Mouse (Mus musculus): ENCODE results near the gene Prelid3b.

Prelid3b gene

DNA sequence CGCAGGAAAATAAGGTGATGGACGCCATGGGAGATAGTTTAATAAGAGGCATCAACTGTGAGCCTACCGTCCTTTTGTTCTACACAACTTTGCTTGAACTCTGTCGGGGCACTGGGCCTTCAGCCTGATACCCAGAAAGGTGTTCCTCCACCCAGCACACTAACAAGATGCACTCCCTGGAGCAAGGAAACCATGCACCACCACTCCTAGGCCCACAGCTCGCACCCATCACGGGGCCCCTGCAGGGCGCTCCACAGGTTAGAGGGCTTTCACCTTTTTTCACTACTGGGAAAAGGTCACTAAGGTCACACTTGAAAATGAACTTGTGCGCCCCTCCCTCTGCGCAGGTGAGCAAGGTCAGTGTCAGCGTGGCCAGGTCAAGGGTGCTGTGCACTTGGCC, 9.5 kb downstream of the Prelid3b start:
- no peak for DNase-seq (ENCODE audit: low spot score)

DNA sequence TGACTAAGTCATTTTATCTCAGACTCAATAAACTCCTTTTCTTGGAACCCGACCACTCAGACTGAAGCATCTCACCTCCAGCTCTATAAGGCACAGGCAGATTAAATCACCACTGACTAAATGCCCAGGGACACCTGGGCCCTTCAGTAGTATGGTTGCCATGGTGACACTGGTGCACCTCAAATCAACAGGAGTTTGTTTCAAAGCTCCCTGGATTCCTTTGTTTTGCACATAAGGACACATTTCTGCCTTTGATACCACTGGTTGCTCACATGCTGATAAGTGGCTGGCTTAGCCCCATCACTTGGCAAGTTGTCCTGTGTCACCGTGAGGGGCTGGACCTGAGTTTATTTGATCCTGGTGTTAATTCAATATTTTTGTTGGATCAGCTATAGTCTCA, 13.5 kb downstream of the Prelid3b start:
- DNase-seq (ENCODE audit: low spot score) = no peak

DNA sequence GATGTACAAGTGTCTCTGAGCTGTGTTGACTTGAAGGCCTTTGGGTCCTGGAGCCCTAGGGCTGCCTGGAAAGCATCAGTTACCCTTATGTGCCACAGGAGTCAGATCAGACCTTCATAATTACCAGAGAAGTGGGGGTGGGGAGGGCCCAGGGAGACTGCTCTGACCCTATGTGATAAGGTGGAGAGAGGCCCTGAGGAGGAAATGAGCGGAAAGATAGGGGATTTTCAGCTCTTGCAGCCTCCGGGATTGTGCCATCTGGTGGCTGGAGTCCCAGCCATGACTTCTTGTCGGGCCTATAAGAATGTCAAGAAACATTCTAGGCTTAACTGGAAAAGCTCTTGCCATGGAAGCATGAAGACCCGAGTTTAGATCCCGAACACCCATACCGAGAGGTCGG, 19.2 kb downstream of the Prelid3b start:
- peak; percentile 62 for DNase-seq (ENCODE audit: low spot score)

DNA sequence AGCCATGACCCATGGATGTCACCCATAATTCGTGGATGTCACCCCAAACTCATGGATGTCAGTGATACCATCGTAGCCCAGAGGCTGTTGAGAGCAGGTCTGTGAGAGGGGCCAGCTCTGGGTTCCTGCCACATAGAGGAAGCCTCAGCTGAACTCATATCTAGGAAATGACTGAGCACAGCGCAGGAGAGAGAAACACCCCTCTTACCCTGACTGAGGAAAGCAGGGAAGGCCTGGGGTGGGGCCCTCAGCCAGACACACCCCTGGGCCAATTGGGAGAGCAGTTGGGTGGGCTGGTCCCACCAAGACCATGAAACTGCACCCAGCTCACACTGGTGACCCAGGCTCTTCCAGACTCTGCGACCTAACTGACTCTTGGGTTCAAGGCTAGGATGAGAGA, 22.5 kb downstream of the Prelid3b start, which contains the start of gene Tubb1:
Gene Tubb1 (plus strand): TSS at position 343 of the 400 bp plus-strand sequence.
- no peak for DNase-seq (ENCODE audit: low spot score)

DNA sequence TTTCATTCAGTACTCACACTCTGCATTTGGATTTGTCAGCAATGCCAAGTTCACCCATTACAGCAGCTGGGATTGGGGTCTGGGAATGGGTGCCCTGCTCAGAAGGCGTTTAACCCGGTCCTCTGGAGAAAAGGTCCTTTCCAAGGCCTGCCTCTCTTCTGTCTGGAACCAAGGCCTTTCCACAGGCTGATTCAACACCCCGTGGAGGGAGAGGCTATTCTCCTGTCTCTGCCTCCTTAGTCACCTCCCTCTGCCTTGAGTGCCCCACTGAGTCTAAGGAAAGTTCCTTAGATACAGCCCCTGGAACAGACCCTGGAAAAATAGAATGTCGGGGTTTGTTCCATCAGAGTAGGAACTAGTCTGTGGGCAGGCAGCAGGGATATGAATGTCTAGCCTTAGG, 24.5 kb downstream of the Prelid3b start:
- DNase-seq (ENCODE audit: low spot score) = no peak

DNA sequence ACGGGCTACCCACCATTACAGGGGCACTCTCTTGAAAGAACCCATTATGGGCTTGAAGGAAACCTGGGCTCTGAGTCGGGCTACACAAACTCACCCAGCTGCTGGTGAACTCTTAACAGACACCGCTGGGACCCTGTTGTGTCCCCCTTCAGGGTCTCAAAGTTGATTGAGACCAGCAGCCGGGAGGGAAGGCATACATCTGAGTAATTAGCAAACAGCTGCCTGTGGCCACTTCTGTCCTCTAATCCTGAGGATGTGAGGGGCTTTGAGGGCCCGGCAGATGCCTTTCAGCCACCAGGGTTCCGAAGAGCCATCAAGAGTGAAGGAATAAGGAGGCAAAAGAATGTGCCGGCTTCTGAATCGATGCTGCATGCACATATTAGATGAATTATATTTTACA, 26.0 kb downstream of the Prelid3b start:
- no peak for DNase-seq (ENCODE audit: low spot score)

DNA sequence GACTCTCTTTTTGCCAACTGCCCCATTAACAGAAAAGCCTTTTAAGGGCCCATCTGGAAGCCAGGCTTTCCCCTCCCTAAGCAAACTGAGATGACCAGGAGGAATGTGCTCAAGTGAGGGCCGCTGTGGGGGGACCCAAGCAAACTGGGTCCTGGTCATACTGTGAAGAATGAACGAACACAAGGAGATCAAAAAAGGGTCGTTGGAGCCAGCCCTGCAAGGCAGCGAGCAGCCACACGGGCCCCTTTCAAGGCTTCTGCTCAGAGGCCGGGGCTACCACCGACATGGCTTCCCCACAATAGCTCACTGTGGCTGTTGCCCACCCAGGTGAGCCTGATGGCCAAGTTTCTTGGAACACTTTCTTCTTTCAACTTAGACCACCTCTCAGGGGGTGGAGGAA, 26.4 kb downstream of the Prelid3b start:
- no peak for DNase-seq (ENCODE audit: low spot score)

DNA sequence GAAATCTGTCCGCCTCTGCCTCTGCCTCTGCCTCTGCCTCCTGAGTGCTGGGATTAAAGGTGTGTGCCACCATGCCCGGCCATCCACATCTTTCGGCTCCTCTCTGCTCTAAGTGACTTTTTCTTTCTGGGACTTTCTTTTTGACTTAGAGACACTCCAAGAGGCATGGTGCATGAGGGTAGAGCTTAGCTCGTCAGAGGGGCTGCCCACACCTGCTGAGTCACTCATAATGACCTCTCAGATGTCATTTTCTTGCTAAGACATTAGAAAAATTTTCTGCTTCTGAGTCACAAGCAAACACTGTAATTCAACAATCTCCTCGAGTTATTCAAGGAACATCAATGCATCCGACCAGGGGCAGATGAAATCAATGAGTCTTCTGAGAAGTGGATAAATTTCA, 27.9 kb downstream of the Prelid3b start:
- no peak for DNase-seq (ENCODE audit: low spot score)

DNA sequence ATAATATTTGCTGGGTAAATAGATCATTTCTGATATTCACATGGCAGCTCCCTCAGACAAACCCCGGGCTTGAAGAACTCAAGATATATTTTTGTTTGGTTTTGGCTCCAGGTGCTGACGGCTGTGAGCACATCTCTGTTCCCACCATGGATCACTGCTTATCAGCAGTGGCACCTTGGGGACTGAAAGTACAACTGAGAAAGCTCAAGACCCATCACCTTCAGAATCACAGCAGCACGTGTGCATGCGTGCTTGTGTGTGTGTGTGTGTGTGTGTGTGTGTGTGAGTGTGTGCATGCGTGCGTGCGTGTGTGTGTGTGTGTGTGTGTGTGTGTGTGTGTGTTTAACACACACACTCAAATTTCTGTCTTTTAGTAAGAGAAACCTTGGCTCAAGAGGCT, 28.5 kb downstream of the Prelid3b start:
- no peak for DNase-seq (ENCODE audit: low spot score)

DNA sequence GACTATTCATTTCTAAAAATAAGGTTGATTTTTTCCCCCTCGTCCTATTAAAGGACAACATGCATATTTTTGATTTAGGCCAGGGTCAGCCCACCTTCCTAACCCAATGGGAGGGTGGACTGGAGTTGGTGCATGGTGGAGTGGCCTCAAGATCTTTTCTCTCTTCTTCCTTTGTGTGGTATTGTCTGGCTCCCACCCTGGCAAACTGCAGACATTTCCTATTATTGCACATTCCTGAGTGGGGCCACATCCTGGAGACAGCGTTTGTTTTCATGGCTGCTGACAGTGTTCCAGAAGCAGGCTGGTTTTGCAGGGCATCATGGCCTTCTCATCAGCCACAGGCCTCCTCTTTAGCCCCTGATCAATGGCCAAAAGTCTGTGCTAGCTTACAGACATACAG, 29.8 kb downstream of the Prelid3b start:
- DNase-seq (ENCODE audit: low spot score) = no peak

DNA sequence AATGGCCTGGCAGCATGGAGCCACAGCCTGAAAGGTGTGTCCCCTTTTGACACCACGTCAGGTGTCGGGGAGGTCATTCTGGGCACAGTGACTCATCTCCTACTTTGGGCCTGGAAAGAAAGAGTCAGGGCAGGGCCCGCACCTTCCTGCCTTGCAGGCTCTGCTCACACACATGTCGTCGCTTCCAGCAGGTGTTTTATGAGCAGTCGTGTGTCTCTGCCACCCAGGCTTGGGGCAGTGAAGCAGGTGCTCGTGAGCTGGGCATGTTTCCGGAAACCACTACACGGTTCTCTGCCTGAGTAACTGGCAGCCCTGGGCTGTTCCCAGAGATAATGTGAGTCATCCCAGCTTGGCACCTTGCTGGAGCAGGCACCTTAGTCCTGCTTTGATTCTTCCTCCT, 30.4 kb downstream of the Prelid3b start:
- no peak for DNase-seq (ENCODE audit: low spot score)

DNA sequence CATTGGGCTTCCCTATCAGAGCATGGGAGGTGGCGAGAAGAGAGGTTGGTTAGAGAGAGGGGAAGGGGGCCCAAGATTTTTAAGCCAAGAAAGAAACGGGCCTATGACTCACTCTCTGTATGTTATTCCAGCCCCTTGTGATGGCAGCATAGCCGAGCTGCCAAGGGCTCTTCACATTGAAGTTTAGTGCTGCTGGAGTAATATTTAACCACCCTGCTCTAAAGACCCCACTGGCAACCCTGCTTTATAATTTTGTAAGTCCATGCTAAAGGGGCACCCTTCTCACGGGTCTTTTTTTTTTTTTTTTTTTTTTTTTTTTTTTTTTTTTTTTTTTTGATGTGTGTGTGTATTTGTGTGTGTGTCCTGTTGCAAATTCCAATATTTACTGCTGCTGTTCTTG, 31.0 kb downstream of the Prelid3b start:
- DNase-seq (ENCODE audit: low spot score) = no peak

DNA sequence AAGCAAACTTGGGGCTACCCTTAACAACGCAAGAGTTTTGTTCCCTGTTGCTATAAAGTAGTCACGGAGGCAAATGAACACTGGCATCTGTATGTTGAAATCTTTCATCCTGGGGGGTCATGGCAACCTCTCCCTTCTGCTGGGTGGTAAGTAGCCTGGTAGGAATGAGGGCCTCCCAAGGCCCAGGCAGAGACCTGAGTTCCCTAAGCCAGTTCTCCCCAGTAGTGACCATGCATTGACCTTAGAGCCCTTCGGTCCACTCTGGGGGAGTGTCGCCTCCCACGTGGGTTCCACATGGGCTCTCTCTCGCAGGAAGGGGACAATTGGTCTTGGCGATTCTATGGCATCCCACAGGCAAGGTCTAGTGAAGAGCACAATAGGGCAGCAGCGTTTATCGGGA, 32.9 kb downstream of the Prelid3b start:
- DNase-seq (ENCODE audit: low spot score) = no peak

DNA sequence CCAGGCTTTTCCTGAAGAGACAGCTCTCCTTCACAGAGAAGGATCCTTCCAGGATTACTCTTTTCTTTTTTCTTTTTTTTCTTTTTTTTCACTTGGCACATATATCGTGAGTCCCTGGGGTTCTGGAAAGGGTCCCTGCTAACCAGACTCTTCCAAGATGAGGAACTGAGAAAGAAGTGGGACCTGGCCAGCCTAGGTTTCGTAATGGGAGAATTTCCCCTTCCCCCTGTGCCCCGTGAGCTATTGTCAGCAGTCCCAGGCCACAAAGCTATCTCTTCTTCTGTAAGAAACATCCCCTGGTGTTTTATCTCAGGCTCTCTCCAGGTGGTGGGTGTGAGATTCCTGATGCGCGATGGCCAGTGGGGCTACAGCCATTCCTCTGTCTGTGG, 33.4 kb downstream of the Prelid3b start:
- DNase-seq (ENCODE audit: low spot score) = no peak

DNA sequence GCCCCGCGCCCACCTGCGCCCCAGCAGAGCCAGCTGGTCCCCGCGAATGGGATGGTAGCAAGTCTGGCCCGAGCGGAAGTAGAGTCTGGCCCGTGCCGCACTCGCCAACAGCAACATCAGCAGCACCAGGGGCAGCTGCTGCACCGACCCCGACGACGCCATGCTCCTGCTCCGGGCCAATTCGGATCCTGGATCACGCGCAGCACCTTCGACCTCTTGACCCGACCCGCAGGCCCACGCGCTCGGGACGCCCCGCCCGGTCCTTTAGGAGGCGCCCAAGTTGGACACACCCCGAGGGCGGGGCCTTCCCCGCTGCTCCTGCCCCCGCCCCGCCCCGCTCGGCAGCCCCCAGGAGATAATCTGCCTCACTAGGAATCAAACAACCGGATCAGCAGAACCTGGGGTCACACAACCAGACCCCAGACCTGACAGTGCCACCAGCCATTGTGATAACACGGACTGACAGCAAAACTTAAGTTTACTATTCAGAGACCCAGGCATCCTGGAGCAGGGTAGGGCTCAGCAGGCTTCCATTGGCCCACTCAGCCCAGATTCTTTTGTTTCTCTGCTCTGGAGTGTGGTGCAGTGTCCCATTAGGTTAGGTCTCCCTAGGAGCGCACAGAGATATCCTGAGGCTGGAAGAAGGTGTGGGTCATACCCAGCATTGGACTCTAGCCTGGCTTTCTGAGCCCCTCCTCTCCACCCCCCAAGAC, 34.0 kb downstream of the Prelid3b start, which contains the start of gene Ctsz:
Gene Ctsz (minus strand): TSS at position 303 of the 713 bp plus-strand sequence.
- DNase-seq (ENCODE audit: low spot score) = peak; percentile 40

DNA sequence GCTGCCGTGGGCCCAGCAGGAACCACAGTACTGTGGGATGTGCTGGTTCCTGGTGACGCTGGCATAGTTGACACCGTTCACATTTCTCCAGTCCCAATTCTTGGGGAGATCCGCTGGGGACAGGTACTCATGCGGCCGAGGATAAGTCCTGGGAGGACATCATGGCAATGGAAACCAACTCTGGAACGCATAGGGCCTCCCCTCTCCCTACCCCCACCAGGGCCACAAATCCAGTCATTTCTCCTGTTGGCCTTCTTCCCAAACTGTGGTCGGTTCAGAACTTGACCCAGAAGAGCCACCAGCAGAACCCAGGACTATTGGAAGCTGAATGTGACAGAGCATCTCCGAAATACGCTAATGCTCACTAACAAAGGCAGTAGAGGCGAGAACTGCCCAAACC, 34.7 kb downstream of the Prelid3b start:
- DNase-seq (ENCODE audit: low spot score) = no peak

DNA sequence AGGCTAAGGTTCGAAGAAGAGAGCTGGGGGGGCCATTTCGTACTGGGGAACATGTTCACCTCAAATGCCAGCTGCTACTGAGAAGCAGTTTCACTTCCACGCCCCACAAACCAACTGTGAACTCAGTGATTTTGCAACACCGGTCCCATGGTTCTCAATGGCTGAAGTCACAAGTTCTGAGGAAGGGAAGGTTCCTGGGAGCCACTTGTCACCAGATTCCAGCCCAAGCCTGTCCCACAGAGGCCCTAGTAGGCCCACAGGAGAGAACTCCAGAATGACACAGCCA, 35.2 kb downstream of the Prelid3b start:
- peak; percentile 64 for DNase-seq (ENCODE audit: low spot score)

DNA sequence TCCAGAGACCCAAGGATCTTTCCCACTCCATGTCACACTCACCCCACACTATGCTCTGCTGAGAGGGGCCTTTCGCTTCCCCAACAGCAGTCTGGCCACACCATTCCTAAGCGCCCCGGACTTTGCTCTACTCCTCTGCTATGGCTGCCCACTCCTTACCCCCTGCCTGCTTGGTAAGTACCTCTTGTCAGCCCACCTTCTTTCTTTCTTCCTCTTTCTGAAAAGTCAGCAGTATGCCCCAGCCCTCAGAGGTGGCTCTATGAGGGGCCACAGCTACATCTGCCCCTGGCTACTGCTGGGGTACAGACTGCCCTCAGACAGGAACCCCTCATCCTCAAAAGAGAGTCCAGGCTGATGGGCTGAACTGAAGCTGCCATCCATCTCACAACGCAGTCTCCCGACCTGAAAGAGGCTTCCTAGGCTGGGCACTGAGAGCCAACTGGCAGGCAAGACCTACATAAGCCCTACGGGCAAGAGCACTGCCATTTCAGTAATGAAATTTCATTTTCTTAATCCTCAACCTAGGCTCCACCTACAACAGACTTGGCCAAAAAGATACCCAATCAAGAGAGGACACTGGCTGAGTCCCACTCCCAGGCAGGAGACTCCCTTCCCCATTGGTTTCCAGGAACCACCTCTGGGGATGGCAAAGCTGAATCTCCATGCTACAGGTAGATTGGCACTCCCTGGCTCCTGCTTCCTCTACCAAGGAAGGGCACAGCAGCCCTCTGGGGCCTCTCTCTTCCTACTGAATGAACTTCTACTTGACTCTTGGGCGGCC, 35.8 kb downstream of the Prelid3b start:
- DNase-seq (ENCODE audit: low spot score) = no peak

DNA sequence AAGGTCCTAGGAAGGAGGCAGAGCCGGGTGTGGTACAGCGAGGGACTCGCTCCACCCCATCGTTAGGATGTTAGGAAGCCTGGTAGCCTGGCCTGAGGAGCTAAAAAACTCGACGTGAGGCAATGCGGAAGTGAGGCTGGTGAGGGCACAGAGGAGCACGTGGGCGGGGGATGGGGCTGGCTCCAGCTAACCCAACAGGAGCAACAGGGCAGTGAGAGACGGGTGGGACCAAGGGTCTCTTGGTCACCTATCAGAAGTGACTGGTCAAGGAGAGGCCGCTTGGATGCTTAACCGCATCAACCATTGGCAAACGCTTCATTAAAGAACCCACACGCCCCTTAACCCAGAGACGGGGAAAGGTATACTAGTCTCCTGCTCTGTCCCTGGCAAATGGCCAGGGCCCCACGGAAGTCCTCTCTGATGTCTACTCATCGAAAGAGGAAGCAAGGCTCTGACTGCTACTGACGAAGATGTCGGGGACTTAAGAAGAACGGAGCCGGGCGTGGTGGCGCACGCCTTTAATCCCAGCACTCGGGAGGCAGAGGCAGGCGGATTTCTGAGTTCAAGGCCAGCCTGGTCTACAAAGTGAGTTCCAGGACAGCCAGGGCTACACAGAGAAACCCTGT, 36.7 kb downstream of the Prelid3b start:
- DNase-seq (ENCODE audit: low spot score) = no peak

DNA sequence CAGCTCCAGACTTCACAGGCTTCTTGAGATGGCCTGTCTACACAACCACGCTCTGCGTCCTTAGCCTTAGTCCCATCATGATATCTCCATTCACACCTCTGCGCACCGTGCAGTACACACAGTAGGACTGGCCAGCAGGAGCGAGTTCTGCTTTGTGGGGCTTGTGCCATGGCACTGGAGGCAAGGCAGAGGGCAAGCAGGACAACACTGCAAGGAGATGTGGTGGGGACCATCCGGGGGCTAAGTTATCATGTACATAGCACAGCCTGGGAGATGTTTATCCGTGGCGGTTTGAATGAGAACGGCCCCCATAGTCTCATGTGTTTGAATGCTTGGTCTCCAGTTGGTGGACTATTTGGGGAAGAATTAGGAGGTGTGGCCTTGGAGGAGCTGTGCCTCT, 37.9 kb downstream of the Prelid3b start:
- no peak for DNase-seq (ENCODE audit: low spot score)

DNA sequence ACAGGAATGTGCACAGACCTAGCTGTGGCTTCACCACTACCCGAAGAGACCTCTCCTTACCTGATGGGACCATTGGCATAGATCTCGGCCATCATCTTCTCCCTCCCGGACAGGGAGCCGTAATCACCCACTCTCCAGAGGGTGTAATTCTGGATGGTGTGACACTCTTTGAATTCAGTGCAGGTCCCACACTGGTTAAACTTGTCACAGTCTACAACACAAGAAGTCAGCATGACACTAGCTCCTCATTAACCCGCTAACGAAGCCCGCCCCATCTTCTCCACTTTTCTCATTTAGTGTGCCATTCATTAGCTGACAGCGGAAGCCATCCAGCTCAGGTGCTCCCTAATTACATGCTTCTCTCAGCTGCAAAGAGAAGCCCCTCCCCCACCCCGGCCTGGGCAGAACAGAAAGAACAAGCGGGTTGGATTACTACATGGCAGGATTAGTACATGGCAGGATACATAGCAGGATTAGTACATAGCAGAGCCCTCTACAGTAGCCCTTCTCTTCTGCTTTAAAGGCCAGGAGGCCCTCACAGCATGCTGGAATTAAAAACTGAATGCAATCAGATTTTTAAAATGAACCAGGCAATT, 43.8 kb downstream of the Prelid3b start:
- DNase-seq (ENCODE audit: low spot score) = no peak

DNA sequence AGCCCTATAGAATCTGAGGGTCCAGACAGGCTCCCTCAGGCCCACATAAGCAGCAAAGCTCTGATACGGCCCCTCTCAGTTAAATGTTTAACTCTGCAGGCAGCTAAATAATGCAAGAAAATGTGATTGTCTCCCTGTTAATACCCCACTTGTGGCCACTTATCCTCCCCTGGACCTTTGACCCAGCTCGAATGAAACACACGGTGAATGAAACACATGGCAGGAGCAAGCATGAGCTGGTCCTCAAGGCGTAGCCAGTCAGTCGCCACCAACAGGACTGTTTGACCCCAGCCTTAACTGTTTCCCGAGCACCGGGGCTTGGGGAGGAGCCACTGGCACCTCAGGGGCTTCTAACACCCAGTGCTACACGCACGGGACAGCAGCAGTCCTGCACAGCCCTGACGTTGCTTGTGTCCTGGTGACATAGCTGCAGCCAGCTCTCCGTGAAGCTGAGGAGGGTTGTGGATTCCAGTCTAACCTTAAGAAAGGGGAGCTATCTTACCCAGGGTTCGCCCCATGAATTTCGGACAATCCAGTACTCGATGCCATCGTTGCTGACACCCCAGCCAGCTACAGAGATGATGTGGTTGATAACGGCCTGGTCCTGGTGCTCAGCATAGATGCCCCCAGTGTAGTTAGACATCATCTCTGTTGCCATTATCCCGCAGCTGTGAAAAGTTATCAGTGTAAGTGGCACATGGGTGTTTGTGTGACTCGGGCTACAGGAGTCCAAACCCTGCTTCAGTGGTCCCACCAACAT, 44.6 kb downstream of the Prelid3b start:
- DNase-seq (ENCODE audit: low spot score) = no peak

Measured in adipocyte (in vitro differentiated cells).